Mouse (Mus musculus) erythroid progenitor cell, adult 5-6 weeks (primary cell): ENCODE results near the gene Kif23. TPM values are rescaled to one million over a fixed set of nuclear protein-coding genes. Genes with fewer than 3 reads are reported as not detected.

ENCODE experiments used
- ATAC-seq: replicated peaks from 2 replicates; pipeline ENCODE4 v1.8.0; 2016; ENCODE audit warnings: moderate number of reproducible peaks, mild to moderate bottlenecking, moderate TSS enrichment, inconsistent platforms; ENCODE audit not compliant: poor library complexity, low FRiP score, severe bottlenecking
- total RNA-seq, 2 experiments: library from RNA; stranded (forward) in 1 of 2; stranded (reverse) in 1 of 2; fragments of 150-400 nt in 1 of 2; fragments of 186-747, 209-891 nt in 1 of 2; gene quantifications; 2 replicates each; pipeline versions ENCODE4 v1.2.3 to v1.2.4; 2015 to 2017; ENCODE audit warnings: low replicate concordance in 2 of 2

Kif23 gene
- total RNA-seq, 2 experiments from 2014 or later, result 601 to 1,280 TPM

DNA sequence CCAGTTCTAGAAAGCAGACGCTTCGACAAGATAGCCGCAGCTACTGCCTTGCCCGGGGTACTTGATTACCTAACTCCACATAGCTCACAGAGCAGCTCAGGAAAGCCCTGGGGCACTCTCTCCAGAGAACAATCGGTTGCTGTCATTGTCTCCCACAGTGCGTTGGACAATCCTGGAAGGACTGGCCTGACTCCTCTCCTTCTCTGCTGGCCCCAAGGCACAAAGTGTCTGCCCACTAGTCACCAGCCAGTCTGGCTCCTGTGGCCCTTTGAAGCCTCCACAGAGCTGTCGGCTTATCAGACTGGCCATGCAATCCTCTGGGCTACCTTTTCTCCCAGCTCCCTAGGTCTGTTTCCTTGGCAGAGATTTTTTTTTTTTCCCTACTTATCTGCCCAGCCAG is 5.7 kb upstream of the Kif23 start:
- ATAC-seq, result no peak

DNA sequence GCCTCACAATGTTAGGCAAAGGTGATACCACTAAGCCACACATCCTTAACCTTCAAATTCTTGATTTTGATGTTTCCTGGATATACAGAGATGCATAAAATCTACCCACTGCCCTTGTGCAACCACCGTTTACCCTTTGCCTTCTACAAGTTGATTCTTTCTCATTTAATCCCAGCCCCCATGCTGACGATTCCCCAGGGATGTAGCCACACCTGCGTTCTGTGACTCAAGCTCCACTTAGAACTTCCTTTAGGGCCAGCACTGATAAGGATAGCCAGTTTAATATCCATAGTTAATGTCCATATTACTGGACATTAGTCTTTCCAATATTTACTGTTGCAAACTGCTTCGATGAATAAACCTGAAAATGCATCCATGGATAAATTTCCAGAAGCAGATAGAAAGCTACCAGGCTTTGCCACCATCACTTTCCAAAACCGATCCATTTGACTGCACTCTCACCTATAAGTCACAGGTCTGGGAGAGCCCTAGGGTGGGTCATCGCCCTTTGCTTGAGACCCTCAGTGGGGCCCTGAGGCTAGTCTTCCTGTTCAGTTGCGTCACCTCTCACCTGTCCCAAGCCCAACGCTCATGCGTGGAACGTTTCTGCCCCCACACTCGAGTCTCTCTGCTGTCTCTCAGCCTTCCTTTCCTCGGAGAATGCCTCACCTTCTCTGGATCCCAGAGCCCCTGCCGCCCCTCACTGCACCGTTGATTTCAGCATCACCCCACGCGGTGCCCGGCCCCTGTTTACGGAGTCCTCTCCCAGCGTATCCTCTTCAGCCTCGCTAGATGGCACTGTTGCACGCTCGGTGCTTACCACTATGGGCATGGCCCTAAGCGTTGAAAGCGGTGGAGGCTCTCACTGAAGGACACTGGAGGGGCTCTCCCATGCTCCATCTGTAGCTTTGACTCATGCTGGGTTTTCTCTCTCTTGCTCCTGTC is 1.1 kb upstream of the Kif23 start:
- ATAC-seq, result peak; percentile 83

DNA sequence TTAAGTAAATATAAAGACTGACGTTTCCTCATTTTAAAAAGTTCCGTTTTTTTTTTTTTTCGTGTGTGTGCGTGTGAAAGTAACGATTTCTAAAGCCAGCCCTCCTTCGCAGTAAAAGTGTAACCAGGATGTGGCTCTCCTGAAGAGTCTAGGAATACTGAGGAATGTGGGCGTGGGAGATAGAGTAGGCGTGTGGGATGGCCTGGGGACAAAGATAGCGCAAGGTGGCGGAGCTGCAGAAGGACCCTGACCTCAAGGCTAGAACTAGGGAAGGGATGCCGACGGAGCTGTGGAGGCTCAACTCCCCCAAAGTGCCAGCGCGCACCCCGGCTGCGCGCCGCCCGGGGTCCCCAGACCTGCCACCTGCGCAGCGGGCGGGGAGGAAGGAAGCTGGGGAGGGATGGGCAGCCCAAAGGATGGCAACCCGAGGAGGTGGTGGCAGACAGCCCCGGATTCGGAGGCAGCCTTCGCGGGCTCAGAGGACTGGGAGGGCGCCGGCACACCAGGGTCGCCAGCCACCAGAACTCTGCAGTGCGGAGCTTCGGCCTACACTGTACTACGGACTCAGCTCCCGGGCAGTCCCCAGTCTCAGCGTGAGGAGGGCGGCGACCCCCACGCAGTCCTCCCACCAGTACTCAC is 482 bp downstream of the Kif23 start:
- peak; percentile 81 for ATAC-seq

DNA sequence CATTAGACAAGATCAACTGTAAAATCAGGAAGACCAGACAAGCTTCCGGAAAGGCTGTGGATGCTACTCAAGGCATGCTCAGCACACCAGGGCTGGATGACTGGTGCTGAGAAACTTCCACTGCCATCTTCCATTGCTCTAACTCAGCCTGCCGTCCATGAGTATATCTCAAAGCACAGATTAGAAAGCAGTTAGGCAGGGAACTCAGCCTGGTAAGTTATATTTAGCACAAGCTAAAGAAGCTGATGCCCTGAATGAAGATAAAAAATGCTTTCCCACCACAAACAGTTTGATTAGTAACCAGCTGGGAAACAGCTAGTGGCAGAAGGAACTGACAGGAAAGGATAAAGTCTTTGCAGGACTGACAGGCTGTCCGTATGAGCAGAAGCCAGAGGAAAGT is 5.5 kb downstream of the Kif23 start:
- ATAC-seq, result no peak

DNA sequence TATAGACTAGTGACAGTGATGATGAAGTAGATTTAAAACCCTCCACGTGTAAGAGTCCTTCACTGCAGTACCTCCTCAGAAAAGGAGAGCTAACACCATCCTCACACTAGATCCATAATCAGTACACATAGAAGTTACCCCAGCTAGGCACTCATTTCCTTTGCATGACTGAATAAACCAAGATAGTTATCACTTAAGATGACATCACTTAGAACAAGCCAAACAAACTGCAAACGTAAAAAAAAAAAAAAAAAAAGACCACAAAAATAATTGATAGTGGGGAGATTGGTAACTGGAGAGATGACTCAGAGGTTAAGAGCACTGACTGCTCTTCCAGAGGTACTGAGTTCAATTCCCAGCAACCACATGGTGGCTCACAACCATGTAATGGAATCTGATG is 13.2 kb downstream of the Kif23 start:
- no peak for ATAC-seq

DNA sequence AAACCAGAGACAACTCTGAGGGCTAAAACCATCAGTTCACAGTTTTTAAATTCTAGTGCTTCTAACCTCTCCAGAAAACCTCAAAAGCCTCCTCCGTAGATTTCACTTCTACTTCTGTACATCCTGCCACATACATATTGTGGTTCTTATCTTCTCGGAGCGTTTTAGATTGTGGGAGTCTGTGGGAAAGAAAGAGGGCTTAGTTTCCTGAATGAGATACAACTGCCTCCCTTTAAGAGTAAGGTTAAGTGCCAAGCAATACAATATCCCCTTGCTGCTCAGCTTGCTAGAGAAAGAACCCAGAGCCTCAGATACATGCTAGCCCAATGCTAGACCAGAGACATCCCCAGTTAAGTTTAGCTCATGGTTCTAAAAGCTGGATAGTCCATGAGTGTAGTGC is 14.6 kb downstream of the Kif23 start:
- no peak for ATAC-seq

DNA sequence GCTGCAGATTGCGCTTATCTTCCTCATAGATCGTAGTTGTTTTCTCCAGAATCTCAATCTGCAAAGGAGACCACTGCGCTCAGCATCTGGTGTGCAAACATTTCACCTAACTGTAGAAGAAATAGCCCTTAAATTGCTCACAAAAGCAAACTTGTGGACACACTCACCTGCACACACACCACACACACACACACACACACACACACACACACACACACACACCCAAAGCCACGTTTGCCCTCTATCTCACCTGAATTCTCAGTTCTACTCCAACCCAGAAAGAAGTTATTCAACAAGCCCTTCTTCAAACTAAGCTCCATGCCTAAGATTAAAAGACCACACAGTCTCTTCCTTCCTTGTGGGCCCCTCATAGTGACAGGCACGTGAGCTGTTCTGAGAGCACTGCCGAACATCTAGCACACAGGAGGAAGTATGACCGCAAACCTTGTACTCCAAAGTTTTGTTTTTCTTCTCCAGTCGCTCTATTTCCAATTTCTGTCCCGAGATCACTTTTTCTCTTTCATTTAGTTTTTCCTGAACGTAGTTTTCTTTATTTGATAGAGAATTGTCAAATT is 21.4 kb downstream of the Kif23 start:
- no peak for ATAC-seq

DNA sequence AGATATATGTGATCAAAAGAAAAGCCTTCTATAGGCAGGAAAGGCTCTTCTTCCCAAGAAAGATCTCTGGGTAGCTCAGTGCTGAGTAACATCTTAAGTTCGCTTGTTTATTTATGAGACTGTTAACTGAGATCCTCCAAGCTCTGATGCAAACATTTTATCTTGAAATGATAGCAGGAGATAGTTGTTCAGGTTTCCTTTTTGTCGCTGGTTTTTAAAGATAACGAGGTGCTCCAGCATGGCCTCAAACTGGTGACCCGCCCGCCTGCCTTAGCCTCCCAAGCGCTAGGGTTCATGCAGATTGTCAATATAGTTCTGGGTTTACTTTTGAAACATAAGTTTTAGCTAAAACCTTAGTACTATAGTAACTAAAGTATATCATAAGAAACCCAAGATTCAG is 26.2 kb downstream of the Kif23 start:
- ATAC-seq, result no peak

DNA sequence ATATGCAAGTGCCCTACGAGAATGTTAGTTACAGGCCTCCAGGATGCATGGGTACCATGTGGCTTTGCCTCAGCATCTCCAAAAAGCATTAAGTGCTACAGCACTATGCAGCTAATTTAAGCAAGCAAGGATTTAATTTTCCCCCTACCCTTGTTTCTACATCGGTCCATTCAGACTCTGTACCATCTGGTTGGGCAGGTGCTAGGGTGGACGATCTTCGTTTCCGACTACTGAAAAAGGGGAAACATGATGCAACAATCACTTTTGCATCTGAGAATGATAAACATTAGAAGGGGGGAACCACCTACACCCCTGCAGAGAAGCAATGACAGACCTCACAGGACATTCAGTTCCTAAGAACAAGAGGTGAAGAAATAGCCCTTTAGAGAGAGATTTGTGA is 27.1 kb downstream of the Kif23 start:
- ATAC-seq, result no peak

DNA sequence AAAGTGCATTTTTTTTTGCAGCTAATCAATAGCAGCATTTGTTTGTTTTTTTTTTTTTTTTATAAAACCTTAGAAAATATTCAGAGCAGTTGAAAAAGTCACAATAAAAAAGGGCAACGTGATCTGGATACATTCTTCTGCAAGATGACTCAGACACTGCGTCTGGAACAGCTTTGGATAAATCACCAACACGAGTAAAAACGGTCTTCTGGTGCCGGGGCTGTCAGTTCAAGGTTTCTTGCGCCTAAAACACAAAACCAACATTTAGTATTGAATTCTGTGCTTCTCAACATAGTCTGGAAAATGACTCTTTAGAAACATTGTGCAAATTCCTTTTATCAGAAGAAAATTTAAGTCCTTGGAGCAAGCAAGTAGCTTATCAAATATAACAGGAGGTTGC is 29.1 kb downstream of the Kif23 start:
- no peak for ATAC-seq

DNA sequence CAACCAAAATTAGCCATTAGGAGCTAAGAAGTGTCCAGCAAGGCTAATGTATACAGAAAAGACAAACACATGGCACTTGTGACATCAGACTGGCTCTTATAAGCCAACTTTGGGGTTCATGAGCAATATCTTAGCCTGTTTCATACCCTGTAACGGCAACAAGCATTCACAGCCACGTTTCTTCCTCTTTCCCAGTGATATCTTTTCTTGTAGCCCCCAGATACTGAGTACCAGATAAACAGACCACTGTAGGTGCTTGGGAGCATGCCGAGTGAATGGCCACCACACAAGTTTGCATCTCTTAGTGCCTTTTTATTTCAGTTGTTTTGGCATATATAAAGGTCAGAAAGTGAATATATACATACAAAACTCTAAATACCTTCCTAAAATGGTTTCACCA is 29.6 kb downstream of the Kif23 start:
- ATAC-seq, result no peak

DNA sequence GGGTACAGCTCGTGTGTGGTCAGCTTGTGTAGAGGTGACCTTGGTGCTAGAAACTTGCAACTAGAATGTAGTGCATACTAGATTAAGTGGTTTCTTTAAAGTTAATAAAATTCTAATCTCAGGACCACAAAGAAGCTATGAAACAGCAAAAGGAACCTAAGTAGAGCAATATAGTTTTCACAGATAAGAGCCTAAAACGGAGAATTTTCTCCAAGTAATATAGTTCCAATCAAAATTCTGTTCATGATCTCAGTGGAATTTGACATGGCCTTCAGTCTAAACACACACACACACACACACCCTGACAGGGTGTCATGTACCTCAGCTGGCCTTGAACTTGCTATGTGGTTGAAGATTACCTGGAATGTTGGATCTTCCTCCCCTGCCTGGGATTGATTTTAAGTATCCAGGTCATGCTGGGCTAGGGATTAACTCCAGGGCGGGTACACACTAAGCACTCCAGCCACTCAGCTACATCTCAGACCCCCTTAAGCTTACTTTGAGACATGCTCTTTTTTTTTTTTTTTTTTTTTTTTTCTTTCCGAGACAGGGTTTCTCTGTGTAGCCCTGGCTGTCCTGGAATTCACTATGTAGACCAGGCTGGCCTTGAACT is 31.1 kb downstream of the Kif23 start:
- no peak for ATAC-seq

DNA sequence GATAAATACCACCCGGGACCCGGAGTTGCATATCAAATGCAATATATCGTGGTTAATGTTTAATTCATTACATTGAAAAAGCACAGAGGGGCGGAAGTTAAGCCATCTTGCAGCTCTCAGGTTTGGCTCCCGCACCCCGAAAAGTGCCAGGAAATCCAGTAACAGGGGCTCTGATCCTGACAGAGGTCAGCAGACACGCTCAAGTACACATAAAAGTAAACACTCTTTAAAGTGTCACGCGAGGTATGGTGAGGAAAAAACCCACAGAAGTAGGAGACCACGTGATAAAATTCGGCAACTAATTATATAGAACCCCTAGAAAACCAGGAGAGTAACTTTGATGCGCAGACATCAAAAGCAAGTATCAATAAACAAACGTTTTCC is 31.7 kb downstream of the Kif23 start:
- no peak for ATAC-seq

DNA sequence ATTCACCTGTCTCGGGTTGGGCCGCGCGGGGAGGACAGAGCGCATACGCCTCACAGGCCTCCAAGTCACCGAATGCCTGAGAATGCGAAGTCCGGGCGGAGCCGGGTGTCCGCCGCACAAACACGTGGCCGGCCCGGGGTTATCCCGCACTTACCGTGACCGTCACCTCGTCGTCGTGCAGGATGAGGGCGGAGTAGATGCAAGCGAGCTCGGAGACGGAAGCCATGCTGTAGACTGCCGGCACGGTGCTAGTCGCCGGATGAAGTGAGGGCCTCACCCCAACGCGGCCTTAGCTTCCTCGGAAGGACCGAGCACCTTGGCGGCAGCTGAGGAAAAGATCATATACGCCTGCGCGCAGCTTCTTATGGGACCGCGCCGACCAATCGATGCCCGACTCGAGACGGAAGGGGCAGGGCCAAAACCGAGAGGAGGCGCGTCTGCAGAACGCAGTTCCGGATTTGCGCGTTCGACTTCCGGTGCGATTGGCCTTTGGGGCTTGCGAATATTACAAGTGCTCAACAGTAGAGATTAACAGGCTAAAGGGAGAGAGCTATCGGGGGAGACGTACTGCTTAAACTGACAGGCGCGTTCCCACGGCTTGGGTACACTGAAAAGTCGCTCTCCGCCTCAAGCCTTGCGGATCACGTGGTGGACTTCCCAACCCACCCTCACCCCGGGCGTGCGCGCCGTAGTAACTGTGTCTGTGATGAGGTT is 32.2 kb downstream of the Kif23 start, which contains the start of gene Rplp1:
Gene Rplp1 (minus strand): TSS at position 340 of the 714 bp plus-strand sequence.
- peak; percentile 96 for ATAC-seq

DNA sequence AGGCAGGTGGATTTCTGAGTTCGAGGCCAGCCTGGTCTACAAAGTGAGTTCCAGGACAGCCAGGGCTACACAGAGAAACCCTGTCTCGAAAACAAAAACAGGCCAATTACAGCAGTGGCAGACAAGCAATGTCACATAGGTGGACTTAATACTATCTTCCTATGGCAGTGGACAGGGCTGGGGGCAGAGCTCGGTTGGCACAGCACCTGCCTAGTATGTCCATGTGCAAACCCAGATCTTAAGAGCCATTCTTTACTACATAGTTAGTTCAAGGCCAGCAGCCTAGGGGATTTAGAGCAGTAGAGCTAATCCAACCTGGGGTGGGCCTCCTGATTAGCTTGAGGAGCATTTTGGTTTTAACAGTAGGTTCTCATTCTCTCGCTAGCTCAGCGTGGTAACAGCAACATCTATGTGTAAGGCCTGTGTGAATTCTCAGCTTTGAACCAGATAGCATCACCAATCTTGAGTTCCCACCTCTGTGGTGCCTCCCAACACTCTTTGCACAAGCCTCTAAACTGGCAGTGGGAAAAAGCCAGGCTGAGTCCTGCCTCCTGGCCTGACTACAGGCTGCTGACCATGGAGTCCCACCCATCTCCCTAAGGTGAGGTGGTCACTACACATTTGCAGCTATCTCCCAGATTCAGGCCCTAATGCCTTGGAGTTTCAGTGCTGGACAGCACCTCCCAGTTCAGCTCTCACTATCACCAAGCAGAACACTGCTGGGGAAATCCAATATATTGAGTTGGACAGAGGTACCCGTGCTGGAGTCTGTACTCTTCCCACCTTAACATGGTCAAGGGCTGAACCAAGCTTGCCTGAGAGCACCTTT is 35.1 kb downstream of the Kif23 start:
- ATAC-seq, result no peak

DNA sequence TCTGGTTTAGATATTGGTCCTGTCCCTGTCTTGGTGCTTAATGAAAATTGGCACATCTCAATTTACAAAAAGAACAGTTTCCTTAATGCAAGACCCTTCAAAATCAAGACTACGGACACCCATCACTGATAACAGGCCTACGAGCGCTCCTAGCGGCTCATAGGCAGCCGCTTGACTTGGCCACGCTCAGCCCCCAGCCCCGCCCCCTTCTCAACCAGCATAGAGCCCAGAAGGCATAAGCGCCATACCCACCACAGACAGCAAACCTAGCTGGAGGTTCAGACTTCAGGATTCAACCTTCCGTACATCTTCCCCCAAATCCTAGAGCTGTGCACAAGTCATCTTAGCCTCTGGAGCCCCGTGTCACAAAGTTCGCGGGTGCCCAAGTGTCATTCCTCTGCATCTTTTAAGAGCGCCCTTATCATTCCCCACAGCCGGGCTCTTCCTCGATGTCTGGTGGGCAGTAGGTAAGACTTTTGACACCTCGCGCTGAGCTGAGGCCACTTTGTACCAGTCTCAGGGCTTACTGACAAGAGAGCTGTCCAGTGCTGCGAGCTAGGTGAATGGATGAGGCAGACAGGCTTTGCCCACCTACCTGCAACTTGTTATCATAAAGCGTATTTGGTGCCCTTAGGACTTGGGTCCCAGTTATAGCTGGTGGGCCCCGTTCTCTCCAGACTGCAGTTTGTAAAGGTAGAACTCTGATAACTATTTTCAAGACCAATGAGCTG is 35.9 kb downstream of the Kif23 start:
- ATAC-seq, result no peak

DNA sequence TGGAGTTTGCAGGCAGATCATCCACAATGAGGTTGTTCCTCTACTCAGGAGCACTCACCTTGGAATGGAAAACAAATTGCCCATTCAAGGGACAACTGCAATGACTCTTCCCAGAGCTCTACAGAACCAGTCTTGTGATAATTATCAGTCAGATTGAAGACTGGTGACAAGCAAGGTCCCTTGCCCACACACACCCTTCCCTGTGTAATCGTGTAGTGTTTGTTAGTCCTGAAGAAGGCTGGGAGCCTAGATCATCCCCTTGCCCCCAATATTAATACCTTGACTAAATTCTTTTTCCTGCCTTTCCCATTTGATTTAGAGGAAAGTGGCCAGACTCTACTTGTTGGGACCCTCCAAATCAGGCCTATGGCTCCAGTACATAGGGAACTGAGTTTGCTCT is 36.9 kb downstream of the Kif23 start:
- no peak for ATAC-seq

DNA sequence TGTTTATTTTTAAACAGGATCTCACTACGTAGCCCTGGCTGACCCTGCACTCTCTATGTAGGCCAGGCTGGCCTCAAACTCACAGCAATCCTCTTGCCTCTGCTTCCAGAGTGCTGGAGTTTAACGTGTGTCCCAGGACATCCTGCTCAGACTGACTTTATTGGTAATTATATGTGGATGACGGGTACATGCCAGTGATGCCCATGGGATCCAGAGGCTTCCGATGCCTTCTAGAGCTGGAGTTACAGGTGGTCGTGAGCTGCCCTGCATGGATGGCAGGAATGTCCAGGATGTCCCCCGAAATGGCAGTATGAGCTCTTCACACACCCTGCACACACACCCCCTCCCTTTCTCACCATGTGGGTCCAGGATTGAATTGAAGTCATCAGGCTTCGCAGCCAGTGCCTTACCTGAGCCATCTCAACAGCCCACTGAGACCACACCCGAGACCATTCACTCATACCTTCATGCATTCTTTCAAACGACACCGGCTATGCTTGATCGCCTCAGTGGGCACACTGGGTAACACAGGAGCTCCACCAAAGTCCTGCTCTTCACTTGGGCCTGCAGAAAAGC is 37.7 kb downstream of the Kif23 start:
- no peak for ATAC-seq
